In the genomic region with DNA sequence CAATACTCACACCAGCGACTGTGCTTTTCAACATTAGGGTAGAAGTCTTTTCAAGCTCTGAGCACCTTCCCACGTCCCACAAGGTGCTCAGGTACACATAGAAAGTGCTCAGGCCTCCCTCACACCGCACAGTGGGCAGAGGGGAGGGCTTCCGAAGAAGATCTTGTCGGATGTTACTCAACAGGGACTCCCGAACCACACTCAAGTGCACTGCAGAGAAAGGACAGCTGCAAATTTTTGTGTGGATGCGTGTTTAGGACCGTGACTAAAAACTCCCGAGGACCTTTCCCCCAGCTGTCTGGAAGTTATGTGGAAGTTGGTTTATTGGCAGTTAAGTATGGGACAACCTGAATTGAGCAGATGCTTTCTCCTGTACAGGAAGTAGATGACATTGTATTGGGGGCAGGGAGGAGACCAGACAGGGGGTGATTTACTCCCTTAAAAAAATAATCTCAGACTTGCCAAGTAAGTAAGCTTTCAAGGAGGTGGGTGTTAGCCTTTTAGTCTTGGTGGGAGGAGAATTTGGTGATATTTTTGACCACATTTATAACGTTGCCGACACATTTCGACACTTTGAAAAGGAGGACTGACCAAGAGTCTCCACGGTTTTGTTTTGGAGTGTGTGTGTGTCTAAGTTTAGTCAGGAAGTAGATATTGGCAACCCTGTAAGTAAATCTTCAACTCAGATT, we compare ENCODE assay signal across 10 mouse cellular contexts. TPM values are rescaled to one million over a fixed set of nuclear protein-coding genes. Genes with fewer than 3 reads are reported as not detected.
DNase-seq lines count a peak whose midpoint lies in the region; ATAC-seq and TF ChIP-seq lines count a peak whose summit lies in the region.
"Had no signal": no experiment of that assay in that cellular context is flagged by ENCODE, and none has a peak within 500 bp of the region (broad histone marks: within the 10 kb centered on the region; RNA-seq: fewer than 3 reads in every experiment).

No protein-coding gene starts in this region.

- no peak for ATAC-seq in heart, embryonic 11.5 days (replicated peaks; ENCODE audit: insufficient number of reproducible peaks, low FRiP score, low TSS enrichment)
- no peak for ATAC-seq in forebrain, embryonic 12.5 days (ENCODE audit: low FRiP score)

- H3ac ChIP-seq in C2C12 (ENCODE audit: control insufficient read depth, insufficient read length, low read depth) = no peak overlapping the region

- peak overlapping the region; percentile 29 for H3K4me2 ChIP-seq in heart, embryonic 11.5 days
- H3K4me2 ChIP-seq in forebrain, embryonic 12.5 days = peak overlapping the region; percentile 44

- no peaks in the 10 kb centered on the region for H3K9me3 ChIP-seq in heart, embryonic 11.5 days (replicated peaks; ENCODE audit: control insufficient read depth, low read length)
- H3K9me3 ChIP-seq in forebrain, embryonic 12.5 days = no peaks in the 10 kb centered on the region
- H3K9me3 ChIP-seq: neural tube, embryonic 13.5 days had no signal

- no peaks in the 10 kb centered on the region for H3K27me3 ChIP-seq in heart, embryonic 11.5 days (ENCODE audit: control insufficient read depth, insufficient read depth, low read length)
- no peaks in the 10 kb centered on the region for H3K27me3 ChIP-seq in C2C12 (ENCODE audit: control insufficient read depth, insufficient read depth, insufficient read length)
- peaks cover 6% of the 10 kb centered on the region; the same call in 1 of the 2 replicates for H3K27me3 ChIP-seq in forebrain, embryonic 12.5 days

- peaks cover 50% of the 10 kb centered on the region for H3K79me3 ChIP-seq in C2C12 (ENCODE audit: low read depth)

- peaks cover 67% of the 10 kb centered on the region for H3K4me1 ChIP-seq in heart, embryonic 11.5 days (ENCODE audit: control insufficient read depth, insufficient read depth, low read length)
- peaks cover 88% of the 10 kb centered on the region for H3K4me1 ChIP-seq in forebrain, embryonic 12.5 days

- H3K4me3 ChIP-seq in heart, embryonic 11.5 days (ENCODE audit: low read depth, low read length) = no peak overlapping the region
- H3K4me3 ChIP-seq in C2C12 (ENCODE audit: insufficient read depth, poor library complexity, severe bottlenecking) = no peak overlapping the region
- peak overlapping the region; percentile 8 for H3K4me3 ChIP-seq in forebrain, embryonic 12.5 days (replicated peaks)
- H3K4me3 ChIP-seq: neural tube, embryonic 13.5 days had no signal

- 0 out of 2 replicates have a peak overlapping the region, but pooled peaks have one; percentile 39 for H3K9ac ChIP-seq in heart, embryonic 11.5 days (ENCODE audit: low read depth, low read length)
- no peak overlapping the region for H3K9ac ChIP-seq in forebrain, embryonic 12.5 days
- H3K9ac ChIP-seq: neural tube, embryonic 13.5 days had no signal

- no peak for TF ChIP-seq CTCF in C2C12 (IDR thresholded peaks at IDR 0.05; ENCODE audit: control insufficient read depth, insufficient read depth, insufficient read length)

- H3K27ac ChIP-seq in heart, embryonic 11.5 days (ENCODE audit: low read depth, low read length) = no peak overlapping the region
- peak overlapping the region; percentile 42 for H3K27ac ChIP-seq in forebrain, embryonic 12.5 days
- H3K27ac ChIP-seq: neural tube, embryonic 13.5 days had no signal

- 19% methylated on average over 13 of the region's 13 CpGs for WGBS in heart, embryonic 11.5 days (ENCODE audit: insufficient replicate concordance)
- 22% methylated on average over 13 of the region's 13 CpGs for WGBS in forebrain, embryonic 12.5 days

- no peaks in the 10 kb centered on the region for H3K36me3 ChIP-seq in heart, embryonic 11.5 days (ENCODE audit: control insufficient read depth, insufficient read depth, low read length)
- H3K36me3 ChIP-seq in C2C12 (ENCODE audit: control insufficient read depth, insufficient read depth) = peaks cover 7% of the 10 kb centered on the region
- H3K36me3 ChIP-seq in forebrain, embryonic 12.5 days (replicated peaks) = no peaks in the 10 kb centered on the region
- H3K36me3 ChIP-seq: neural tube, embryonic 13.5 days had no signal

- DNase-seq in heart, postnatal 4 days = no peak
- peak; percentile 58 for DNase-seq in mesoderm, embryonic 11.5 days (ENCODE audit: low read depth, low spot score)
- DNase-seq in right cerebral cortex, postnatal 36 days (ENCODE audit: low spot score in 2 of 2) = no peak
- no peak for DNase-seq in ovary, adult 18-20 months (ENCODE audit: low spot score)
- no peak for DNase-seq in adrenal gland, postnatal 25 days
- DNase-seq: left cerebral cortex, postnatal 4 days had no signal

- H3K79me2 ChIP-seq in C2C12 (ENCODE audit: control insufficient read depth, insufficient read depth) = peaks cover 86% of the 10 kb centered on the region

TF ChIP-seq in C2C12, 6 proteins besides CTCF, POLR2A, EP300 and RAD21:
- no peak for TF ChIP-seq MYOG (IDR thresholded peaks at IDR 0.05; ENCODE audit: control insufficient read depth, extremely low read depth, insufficient read length)
- peak; percentile 39 for TF ChIP-seq CEBPB (IDR thresholded peaks at IDR 0.05; ENCODE audit: low read depth)
- peak; percentile 90 for TF ChIP-seq MYOD1 (IDR thresholded peaks at IDR 0.05; ENCODE audit: control insufficient read depth, insufficient read length, low read depth)

RNA-seq across cellular contexts. Expression of a gene that starts 5.8 kb away (rescaled TPM):
- 67.1 and 82.0 TPM in 2 replicates for polyA plus RNA-seq in heart, embryonic 11.5 days (2014; fragmentation: Nextera tagmentation; extraction: Ambion mirVana)
- total RNA-seq in heart, postnatal 4 days (2021) = 10 to 100 TPM; 24.6 to 28.6 TPM
- polyA plus RNA-seq in C2C12 (2012; fragmentation: generic; extraction: Trizol) = 10.3 TPM
- 212 and 220 TPM in 2 replicates for polyA plus RNA-seq in forebrain, embryonic 12.5 days (2016; fragmentation: Nextera tagmentation; extraction: Ambion mirVana)
- 27.5 and 33.3 TPM in 2 replicates for total RNA-seq in adrenal gland, postnatal 25 days (2021)
